Mouse (Mus musculus) Muller cell, postnatal 12 days (primary cell): ENCODE measurements around the gene Sbf2.
"Not testable (repeated sequence)": the region's sequence is repeated elsewhere in the genome, so short reads cannot be mapped to it uniquely, and the experiment has no call there.

Source experiments
- DNase-seq: peaks from one replicate; pipeline ENCODE4 v3.0.0-alpha.2; 2015; ENCODE audit errors: inconsistent ontology term

Gene Sbf2

DNA sequence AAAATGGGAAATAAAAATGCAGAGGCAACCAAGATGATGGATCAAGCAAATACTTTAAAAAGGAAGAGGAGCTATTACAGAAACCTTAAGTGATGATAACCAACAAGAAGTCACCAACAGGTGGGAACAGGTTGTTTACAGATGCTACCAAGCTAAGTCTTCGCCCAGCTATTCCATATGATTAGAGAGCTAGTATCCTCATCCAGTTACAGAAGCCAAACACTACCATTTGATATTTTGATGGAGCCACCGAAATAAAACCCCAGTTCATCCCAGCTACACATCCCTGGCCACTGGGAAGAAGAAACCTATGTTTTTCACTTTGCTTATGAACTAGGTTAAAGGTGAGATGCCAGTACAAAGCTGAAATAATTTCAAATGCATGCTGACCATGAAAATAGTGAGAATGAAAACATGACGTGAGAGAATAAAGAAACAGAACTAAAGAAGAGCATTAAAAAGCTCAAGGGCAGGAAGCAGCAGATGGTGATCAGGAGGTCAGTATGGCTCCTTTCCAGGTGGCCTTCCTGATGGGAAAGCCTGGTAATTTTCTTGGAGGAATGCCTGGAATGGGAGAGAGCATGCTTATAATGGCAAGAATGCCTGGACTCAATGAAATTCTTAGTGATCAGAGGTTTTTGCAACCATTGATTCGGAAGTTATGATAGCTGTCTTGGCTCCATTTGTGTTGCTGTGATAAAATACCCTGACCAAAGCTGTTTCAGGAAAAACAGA, 48.7 kb downstream of the Sbf2 start:
- peak; percentile 84 for DNase-seq

DNA sequence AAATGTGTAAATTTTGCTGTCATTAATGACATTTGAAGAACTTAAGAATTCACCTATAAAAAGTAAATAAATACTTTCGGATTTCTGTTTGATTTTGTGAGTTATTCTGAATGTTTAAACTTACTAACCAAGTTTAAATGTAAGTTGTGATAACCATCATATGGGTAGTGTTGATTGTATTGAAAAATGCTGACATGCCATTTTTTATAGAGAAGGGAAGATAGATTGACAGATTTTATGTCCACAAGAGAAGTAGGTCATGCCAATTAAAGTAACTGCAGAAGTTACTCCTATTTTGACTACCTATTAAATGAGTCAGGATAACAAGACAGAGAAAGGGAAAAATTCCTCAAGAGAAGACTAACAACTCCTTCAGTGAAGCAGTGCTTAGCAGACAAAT, 53.1 kb downstream of the Sbf2 start:
- DNase-seq: no peak

DNA sequence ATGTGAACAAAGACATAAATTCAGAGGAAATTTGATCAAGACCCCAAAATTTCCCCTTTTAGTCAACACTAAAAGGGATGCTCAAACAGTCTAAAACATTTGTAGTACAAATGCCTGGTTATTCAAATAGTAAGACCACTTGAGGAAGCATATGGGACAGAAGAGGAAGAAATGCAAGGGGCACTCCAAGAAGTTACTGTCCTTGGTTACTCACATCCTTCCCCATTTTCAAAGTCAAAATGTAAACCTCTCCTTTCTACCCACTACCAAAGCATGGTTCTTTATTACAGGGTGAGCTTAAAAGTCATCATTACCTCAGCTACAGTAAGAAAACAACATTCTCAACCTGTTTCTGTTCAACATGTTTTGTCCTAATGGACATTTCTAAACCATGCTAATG, 57.7 kb downstream of the Sbf2 start:
- no peak for DNase-seq

DNA sequence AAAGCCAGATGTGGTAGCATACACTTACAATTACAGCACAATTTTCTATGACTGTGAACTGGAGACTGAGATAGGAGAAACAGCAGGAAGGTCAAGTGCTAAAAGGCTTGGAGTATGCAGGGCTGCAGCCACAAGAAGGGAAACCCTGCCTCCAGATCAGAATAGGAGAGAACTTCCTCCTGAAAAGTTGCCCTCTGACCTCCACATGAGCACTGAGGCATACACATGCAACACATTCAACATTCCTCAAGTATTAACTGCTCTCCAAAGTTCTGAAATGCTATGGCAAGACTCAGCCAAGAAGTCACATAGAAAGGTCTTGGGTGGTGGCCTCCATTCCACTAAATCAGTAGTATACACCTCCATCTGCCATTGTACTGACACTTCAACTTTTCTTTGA, 58.5 kb downstream of the Sbf2 start:
- no peak for DNase-seq

DNA sequence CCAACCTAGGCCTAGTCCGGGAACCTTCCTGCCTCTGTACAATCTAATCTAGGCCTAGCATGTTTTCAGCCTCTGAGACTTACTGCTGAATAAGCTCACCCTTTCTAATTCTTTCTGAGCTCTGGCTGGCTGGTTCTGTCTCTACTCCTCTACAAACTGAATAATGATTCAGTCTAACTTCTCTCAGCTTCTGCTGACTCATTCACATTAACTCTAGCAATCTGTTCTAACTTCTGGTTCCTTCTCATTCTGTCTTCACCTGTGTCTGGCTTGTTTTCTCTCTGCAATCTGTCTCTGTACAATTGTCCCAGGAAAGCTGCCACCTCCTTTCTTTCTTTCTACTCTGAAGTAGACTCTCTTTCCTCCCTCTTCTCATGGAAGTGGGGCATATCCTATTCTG, 59.5 kb downstream of the Sbf2 start:
- no peak for DNase-seq

DNA sequence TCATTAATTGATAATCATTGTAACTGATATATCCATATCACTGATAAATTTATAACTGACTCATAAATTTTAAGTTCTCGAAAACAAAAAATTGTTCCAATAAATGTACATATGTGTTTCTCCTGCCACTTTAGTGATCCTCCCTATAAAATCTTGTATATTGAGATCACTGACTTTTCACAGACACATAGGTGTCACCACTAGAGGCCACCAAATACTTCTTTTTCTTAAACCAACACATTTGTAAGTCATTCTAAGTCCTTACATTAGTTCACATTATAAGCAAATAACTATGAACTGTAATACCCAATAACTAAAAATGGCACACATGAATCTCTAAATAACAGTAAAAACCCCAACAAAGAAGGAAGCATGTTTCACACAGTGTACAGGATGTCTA, 66.5 kb downstream of the Sbf2 start:
- DNase-seq: no peak

DNA sequence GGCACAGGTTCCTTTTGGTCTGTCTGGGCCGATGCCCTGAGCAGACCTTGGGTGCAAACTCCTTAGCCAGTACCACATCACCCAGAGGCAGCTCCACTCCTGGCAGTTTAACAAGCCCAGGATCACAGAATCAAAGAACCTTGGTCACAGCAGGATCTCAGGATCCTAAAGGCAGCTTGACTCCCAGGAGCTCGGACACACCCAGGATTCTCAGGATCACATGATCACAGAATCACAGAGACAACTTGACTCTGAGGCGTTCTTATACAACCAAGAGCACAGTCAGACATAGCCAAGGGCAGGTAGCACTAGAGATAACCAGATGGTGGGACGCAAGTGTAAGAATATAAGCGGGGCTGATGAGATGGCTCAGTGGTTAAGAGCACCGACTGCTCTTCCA, 71.4 kb downstream of the Sbf2 start:
- DNase-seq: no peak

DNA sequence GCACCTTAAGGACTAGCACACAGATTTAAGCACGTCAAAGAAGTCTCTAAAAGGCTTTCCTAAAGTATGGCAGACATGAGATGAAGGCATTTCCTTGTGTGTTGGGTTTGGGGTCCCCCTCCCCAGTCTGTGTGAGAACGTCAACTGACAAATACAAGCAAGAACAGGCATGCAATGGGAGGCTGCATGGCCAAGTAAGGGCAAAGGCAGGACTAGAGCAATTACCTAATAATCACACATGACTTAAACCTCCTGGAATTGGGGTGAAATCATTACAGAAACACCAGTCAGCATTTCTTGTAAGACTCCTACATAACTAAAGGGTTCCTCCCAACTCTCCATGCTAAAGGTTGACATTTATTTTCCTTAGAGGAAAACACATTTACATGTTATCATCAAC, 75.5 kb downstream of the Sbf2 start:
- DNase-seq: no peak

DNA sequence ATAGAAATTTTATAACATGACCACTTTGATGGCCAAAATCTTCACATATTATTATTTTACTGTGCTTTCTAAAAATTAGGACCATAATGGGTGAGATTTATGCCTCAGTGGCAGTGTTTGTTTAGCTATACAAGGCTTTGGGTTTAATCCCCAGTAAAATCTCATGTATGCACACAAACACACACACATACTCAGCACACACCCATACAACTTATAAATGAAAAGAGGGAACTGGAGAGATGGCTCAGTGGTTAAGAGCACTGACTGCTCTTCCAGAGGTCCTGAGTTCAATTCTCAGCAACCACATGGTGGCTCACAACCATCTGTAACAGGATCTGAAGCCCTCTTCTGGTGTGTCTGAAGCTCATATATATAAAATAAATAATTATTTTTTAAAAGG, 84.4 kb downstream of the Sbf2 start:
- not testable (repeated sequence) for DNase-seq

DNA sequence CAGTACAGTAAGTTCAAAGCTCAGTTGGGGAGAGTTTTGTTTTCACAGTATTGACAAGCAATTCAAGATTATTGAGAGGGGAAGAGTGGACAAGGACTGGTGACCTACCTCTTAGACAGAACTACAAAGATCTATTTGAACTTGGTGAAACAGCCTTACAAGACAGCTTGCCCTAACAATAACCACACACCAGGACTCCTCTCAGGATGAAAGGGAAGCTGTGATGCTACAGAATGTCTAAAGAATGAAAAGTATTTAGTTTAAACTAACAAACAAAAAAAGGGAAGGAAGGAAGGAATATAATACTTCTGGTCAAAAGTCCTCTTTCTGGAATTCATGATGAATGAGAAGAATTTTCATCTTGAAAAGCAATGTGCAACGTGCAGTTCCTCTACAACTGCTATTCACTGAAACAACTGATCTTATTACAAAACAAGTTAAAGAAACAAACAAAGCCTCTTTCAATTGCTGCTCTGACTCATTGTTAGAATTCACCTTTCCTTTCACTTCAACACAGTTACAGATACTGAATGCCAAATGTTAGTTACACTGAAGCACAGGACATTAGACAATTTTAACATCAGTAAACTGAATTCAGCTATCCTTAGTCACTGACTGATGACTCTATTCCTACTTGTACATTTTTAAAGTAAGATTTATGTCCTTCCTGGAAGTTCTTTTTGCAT, 89.5 kb downstream of the Sbf2 start:
- peak; percentile 90 for DNase-seq

DNA sequence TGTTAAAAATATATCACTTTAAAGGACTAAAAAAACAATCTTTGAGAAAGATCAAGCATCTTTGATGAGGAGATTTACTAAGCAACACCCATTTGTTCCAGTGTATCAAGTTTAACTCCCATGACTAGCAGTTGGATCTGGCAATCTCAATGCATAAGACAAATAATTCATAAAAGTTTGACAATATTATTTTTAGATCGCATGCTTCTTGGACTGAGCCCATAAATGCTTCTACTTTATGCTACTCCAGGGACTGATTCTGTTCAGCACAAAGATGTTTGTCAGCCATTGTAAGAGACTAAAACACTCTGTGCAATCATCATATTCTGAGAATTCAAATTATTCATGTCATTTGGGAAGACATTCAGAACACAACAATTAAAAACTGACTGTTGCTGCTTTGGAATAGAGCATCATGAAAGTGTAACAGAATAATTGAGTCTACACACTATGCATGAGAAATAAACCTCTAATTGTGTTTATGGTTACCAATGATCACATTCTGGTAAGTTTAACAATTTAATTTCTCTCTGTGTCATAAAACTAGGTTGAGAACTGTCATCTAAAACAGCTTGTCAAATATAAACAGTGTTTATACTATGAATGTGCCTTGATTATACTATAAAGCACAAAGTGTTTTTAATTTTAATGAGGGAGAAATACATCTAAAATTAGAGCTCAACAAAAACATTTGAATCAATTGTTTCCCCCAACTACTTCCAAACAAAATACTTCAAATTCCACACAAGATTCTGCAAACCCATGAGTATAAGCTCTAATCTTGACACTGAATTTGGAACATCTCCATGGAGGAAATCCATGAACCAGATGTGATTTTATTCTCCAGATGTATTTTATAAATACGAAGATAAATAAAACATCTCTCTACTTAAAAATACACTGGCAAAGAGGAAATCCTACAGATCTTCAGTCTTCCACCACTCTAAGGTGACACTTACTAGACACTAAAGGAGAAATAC, 98.2 kb downstream of the Sbf2 start:
- DNase-seq: peak; percentile 77

DNA sequence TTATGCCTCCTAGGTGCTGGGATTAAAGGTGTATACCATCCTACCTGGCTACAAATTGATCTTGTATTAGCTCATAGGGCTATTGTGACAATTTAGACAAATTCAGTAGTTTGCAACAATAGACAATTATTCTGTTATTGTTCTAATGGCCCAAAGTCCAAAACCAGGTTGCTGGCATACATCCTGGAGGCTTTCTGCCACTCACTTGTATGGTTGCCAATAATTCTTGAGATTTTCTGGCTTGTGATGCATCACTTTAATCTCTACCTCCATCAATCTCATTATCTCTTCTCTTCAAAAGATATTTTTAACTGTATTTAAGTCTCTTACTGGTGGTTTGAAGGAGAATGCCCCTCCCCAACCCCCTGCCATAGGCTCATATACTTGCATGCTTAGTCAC, 100.6 kb downstream of the Sbf2 start:
- peak; percentile 84 for DNase-seq

DNA sequence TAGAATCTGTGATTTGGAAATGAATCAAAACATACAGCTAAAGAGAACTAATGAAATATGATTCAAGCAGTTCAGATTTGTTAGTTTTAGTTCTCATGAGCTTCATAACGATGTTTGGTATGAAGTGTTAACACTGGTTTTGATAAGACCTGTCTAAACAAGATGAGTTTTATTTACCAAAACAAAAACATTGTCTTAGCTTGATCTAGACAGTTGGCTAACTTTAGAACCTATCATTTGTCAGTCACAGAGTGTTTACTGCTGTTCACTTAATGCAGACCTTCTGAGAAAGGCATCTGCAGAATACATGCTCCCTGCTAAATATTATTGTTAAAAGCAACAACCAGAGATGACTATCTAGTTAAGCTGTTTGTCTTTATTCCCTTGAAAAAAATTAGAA, 116.1 kb downstream of the Sbf2 start:
- no peak for DNase-seq

DNA sequence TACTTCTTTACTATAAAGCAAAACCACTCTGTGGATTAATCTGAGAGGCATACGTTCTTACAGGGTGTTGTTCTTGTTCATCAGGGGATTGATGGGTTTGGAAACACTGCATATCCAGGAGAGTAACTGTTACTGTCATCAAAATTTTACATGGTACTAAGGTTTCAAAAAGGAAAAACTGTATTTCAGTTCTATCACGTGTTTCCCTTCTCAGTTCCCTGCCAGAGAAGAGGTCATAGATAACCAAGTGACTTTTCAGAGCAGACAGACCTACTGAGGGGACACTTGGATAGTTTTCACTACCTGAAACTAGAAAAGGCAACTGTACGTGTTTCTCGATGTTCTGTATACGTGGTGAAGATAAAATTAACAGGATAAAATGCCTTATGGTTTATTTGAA, 123.7 kb downstream of the Sbf2 start:
- no peak for DNase-seq

DNA sequence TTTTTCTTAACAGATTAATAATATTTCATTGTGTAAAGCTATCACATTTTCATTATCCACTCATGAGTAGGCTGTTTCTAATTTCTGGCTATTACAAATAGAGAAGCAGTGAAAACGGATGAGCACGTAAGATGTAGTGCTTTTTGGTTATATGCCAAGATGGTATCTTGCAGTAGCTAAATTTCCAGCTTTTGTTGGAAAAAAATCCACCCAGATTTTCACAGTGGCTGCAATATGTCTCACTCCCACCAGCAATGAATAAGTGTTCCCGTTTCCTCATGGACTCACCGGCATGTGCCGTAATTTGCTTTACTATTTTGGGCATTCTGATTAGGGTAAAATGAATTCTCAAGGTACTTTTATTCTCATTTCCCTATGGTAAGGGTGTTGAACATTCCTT, 129.7 kb downstream of the Sbf2 start:
- no peak for DNase-seq

DNA sequence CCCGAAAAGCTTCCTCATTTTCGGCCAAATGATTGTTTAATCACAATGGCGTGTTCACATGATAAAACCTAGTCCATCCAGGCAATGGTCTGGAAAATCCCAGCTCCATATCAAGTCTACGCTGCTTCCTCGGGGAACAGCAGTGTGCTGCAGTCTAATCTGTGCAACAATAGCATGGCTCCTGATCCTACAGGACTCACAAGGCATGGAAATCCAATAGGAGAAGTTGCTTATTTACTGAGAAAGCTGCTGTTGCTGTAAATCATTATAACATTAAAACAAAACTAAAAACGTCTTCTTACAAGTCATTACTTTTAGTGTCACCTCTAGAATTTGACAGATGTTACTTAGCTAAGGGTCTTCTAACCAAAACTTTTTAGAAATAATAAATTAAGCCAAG, 143.7 kb downstream of the Sbf2 start:
- no peak for DNase-seq

DNA sequence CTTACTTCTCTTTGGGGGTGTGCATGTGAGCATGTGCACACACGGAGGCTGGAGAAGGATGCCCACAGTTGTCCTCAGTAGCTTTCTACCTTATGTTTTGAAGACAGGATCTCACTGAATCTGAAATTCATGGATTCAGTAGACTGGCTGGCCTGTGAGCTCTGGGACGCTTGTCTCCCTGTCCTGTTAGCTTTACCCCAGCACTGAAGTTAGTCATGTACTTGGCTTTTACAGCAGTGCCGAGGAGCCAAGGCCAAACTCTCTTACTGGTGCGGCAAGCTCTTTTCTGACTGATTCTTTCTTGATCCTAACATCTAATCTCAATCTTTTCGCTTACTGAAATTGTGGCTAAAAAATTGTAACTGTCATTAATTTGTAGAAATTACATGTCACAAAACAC, 151.3 kb downstream of the Sbf2 start:
- DNase-seq: no peak

DNA sequence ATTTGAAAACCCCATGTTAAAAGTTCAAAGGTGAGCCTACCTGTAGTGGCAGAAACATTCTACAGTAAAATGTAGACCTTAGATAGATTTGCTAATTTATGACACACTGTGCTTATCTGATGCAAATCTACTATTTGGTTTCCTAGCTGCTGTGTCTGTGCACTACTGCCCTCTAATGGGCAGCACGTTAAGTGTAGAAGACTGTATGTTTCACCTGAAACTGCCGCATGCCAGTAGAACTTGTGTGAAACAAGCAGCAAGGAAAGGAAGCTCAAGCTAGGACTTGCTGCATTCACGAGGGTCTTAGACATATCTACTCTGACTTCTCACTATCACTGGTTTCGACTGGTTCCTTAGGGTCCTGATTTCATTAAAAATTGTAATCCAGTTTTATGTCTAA, 182.4 kb downstream of the Sbf2 start:
- peak; percentile 34 for DNase-seq

DNA sequence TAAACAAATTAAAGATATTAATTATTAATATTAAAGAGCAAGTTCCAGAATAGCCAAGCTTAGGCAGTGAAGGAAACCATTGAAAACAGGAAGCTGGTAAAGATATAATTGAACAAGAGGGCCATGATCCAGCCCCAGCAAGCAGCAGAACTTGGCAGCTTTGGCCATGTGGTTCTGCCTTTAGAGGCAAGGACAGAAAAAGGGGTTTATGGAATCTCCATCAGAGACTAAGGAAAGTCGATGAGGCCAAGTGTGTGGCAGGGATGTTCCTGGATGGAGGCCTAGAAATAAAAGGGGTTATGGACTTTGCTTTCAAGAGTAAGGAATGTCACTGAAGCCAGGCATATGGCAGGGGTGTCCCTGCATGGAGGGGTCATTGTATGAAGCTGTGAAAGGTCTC, 198.4 kb downstream of the Sbf2 start:
- no peak for DNase-seq

DNA sequence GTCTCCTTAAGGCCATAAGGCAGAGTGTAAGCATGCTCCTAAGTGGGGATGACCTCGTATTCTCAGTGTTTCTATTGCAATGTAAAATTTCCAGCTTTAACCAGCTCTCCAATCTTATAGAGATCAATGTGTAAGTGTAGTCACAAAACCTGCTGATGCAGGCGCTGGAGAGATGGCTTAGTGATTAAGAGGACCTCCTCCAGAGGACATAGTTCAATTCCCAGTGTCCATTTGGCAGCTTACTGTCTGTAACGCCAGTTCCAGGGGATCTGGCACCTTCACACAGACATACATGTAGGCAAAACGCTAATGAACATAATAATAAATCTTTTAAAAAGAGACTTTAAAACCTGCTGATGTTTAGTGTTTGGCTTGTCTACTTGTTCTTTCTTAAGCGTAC, 200.4 kb downstream of the Sbf2 start:
- DNase-seq: no peak

DNA sequence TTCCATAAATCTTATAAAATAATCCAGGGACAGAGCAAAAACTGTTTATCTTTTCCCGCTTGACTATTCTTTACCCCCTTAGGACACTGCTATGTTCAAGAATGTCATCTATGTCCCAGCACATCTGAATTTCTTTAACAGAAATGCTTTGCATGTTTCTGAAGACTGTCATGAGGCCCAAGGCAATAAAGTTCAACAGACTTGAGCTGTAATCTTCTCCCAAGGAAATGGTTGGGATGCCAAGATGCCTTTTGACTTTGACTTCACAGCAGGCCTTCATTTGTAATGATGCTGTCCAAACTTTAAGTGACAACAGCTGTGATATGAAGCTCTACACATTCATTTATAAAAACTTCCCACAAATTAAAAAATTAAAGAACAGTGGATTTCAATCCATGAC, 212.6 kb downstream of the Sbf2 start:
- DNase-seq: no peak

DNA sequence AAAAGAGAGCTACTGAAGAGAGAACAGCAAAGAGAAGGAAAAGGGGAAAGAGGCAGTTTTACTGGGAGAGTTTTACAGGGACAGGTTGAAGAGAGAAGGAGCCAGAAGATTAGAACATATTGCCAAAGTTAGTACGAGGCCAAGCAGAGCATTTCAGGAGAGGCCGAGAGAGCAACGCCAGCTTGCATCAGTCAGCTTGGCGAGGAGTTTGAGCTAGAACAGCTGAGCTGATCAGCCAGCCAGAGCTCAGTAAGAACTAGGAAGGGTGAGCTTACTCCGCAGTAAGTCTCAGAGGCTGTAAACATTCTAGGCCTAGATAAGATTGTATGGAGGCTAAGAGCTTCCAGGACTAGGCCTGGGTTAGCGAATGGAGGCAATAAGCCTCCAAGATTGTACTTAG, 222.1 kb downstream of the Sbf2 start:
- no peak for DNase-seq

DNA sequence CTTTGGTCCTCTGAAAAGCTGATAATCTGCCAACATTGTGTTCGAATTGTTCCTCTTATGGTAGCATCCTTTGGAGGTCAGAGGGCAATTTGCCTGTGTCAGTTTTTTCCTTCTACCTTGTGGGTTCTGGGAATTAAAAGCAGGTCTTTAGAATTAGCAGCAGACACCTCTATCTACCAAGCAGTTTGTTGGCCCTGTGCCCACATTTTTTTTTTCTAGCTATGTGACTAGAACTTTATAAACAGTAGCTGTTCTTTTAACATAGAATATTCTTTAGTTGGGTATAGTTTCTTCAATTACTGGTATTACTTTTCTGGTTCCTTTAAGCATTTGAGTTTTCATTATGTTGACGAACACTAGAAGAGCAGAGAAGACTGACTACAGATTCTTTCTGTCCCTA, 223.1 kb downstream of the Sbf2 start:
- no peak for DNase-seq
